In the genomic region with DNA sequence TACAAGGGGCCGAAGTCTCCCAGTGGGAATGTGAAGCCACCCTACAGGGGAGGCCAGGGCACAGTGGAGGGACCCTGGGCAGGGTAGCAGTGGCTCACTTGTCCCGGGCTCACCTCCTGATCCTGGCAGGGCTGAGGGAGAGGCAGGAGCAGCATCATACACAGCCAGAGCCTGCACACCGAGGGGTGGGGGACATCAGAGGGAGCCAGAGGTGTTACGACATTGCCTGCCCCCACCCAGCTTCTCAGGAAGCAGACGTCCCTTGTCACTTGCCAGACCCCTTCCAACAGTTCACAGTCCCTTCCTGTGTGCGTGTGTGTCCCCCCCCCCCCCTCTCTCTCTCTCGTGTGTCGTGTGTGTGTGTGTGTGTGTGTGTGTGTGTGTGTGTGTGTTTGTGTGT, we compare ENCODE assay signal across 19 mouse cellular contexts. TPM values are rescaled to one million over a fixed set of nuclear protein-coding genes. Genes with fewer than 3 reads are reported as not detected.
DNase-seq lines count a peak whose midpoint lies in the region; ATAC-seq lines count a peak whose summit lies in the region.
"Had no signal": no experiment of that assay in that cellular context is flagged by ENCODE, and none has a peak within 500 bp of the region (broad histone marks: within the 10 kb centered on the region; RNA-seq: fewer than 3 reads in every experiment).

No protein-coding gene starts in this region.

- intact Hi-C loops in heart, postnatal 10 days (cut with DNase I): loop anchor here (5.0 kb wide), 2 partner anchors 47 to 132 kb away; a partner anchor contains a TSS

- no peak overlapping the region for H3K4me2 ChIP-seq in heart, embryonic 14.5 days (ENCODE audit: low read length)
- H3K4me2 ChIP-seq: embryonic facial prominence, embryonic 12.5 days; hindbrain, embryonic 12.5 days; intestine, embryonic 15.5 days had no signal

- H3K27ac ChIP-seq in heart, embryonic 14.5 days (replicated peaks in 1 of 2; ENCODE audit: control insufficient read depth in 1 of 2, insufficient read depth in 1 of 2, low read depth in 2 of 2, low read length in 2 of 2): no peak overlapping the region; a peak in 1 of 4 replicates
- H3K27ac ChIP-seq: embryonic facial prominence, embryonic 12.5 days; hindbrain, embryonic 12.5 days; intestine, embryonic 15.5 days; layer of hippocampus, adult 2 months had no signal

- peak overlapping the region; percentile 38 for H3K4me3 ChIP-seq in megakaryocyte, embryonic 14.5 days (replicated peaks)
- no peak overlapping the region for H3K4me3 ChIP-seq in heart, embryonic 14.5 days (ENCODE audit: control insufficient read depth in 1 of 2, insufficient read depth in 1 of 2, low read depth in 1 of 2, low read length in 2 of 2)
- H3K4me3 ChIP-seq: embryonic facial prominence, embryonic 12.5 days; hindbrain, embryonic 12.5 days; intestine, embryonic 15.5 days; layer of hippocampus, adult 2 months had no signal

- H3K36me3 ChIP-seq in megakaryocyte, embryonic 14.5 days (replicated peaks; ENCODE audit: low read length): peaks cover 22% of the 10 kb centered on the region
- H3K36me3 ChIP-seq in heart, embryonic 14.5 days (ENCODE audit: control insufficient read depth, insufficient read depth, low read length): no peaks in the 10 kb centered on the region
- H3K36me3 ChIP-seq: embryonic facial prominence, embryonic 12.5 days; hindbrain, embryonic 12.5 days; intestine, embryonic 15.5 days had no signal

- DNase-seq in heart, adult 18-20 months: peak; percentile 42 to 61
- no peak for DNase-seq in heart, postnatal 10 days
- peak; percentile 14 for DNase-seq in naive thymus-derived CD4-positive, alpha-beta T cell, adult 2 months (ENCODE audit: low read depth)
- no peak for DNase-seq in ovary, postnatal 10 days (ENCODE audit: low spot score)
- DNase-seq in kidney, adult 11 months: no peak
- DNase-seq: cerebellum, adult 11 months; cerebellum, postnatal 36 days; forebrain, postnatal 0 days; gastrocnemius, postnatal 14 days; lung, adult 2 months; thymus, postnatal 25 days had no signal

- peaks cover 70% of the 10 kb centered on the region for H3K4me1 ChIP-seq in megakaryocyte, embryonic 14.5 days
- peaks cover 45 to 67% of the 10 kb centered on the region in 2 experiments for H3K4me1 ChIP-seq in heart, embryonic 14.5 days (ENCODE audit: control insufficient read depth in 2 of 2, insufficient read depth in 2 of 2, low read length in 2 of 2)

- WGBS in heart, embryonic 14.5 days: 34% methylated on average over 6 of the region's 8 CpGs

- H3K27me3 ChIP-seq in megakaryocyte, embryonic 14.5 days (replicated peaks): peaks cover 23% of the 10 kb centered on the region
- H3K27me3 ChIP-seq in heart, embryonic 14.5 days (ENCODE audit: control insufficient read depth, insufficient read depth, low read length): no peaks in the 10 kb centered on the region
- H3K27me3 ChIP-seq: embryonic facial prominence, embryonic 12.5 days; intestine, embryonic 15.5 days had no signal

- ATAC-seq in megakaryocyte, adult 5-6 weeks (ENCODE audit: poor library complexity, severe bottlenecking): no peak
- no peak for ATAC-seq in heart, embryonic 14.5 days (ENCODE audit: insufficient number of reproducible peaks, insufficient read depth, low FRiP score, low read depth)
- ATAC-seq: forebrain, postnatal 0 days; intestine, embryonic 15.5 days had no signal

- no peaks in the 10 kb centered on the region for H3K9me3 ChIP-seq in megakaryocyte, embryonic 14.5 days
- H3K9me3 ChIP-seq in heart, embryonic 14.5 days (ENCODE audit: control insufficient read depth, low read length): no peaks in the 10 kb centered on the region
- H3K9me3 ChIP-seq: embryonic facial prominence, embryonic 12.5 days; G1E; hindbrain, embryonic 12.5 days; intestine, embryonic 15.5 days had no signal

- 0 out of 2 replicates have a peak overlapping the region, but pooled peaks have one; percentile 8 for H3K9ac ChIP-seq in heart, embryonic 14.5 days (ENCODE audit: low read length)
- H3K9ac ChIP-seq: forebrain, postnatal 0 days; hindbrain, embryonic 12.5 days; intestine, embryonic 15.5 days had no signal

RNA-seq across cellular contexts. Expression of a gene that starts 2.9 kb away (rescaled TPM):
- total RNA-seq in heart, adult 18-20 months (2021): 10 to 100 TPM; 39.1 to 40.6 TPM
- total RNA-seq in heart, postnatal 10 days (2021): 10 to 100 TPM; 32.2 to 37.4 TPM
- polyA plus RNA-seq in megakaryocyte, embryonic 14.5 days (2012; ENCODE audit: insufficient read depth, low replicate concordance): 0.83 TPM in 1 of 2 replicates, not detected in the other
- total RNA-seq in megakaryocyte, adult 5-6 weeks (2015): 0.85 and 1.3 TPM in 2 replicates
- 0.59 and 0.77 TPM in 2 replicates for total RNA-seq in megakaryocyte, adult 5-6 weeks (2017)
- polyA plus RNA-seq in heart, embryonic 14.5 days (2014; fragmentation: Nextera tagmentation; extraction: Ambion mirVana): 6.3 and 7.0 TPM in 2 replicates
- polyA plus RNA-seq: G1E had no signal

RNA-seq across cellular contexts. Expression of a gene that starts 26.3 kb away (rescaled TPM):
- total RNA-seq in heart, adult 18-20 months (2021): 100 to 1,000 TPM; 159 to 167 TPM
- 100 to 1,000 TPM; 147 to 161 TPM for total RNA-seq in heart, postnatal 10 days (2021)
- 222 and 245 TPM in 2 replicates for polyA plus RNA-seq in megakaryocyte, embryonic 14.5 days (2012; ENCODE audit: insufficient read depth, low replicate concordance)
- total RNA-seq in megakaryocyte, adult 5-6 weeks (2015): 440 and 463 TPM in 2 replicates
- 327 and 343 TPM in 2 replicates for total RNA-seq in megakaryocyte, adult 5-6 weeks (2017)
- 54.3 and 57.2 TPM in 2 replicates for polyA plus RNA-seq in heart, embryonic 14.5 days (2014; fragmentation: Nextera tagmentation; extraction: Ambion mirVana)

RNA-seq across cellular contexts. Expression of a gene that starts 54.5 kb away (rescaled TPM):
- total RNA-seq in heart, adult 18-20 months (2021): 10 to 100 TPM; 46.4 to 52.7 TPM
- total RNA-seq in heart, postnatal 10 days (2021): 10 to 100 TPM; 49.2 to 59.2 TPM
- polyA plus RNA-seq in megakaryocyte, embryonic 14.5 days (2012; ENCODE audit: insufficient read depth, low replicate concordance): 274 and 549 TPM in 2 replicates
- 3.6 and 7.3 TPM in 2 replicates for total RNA-seq in megakaryocyte, adult 5-6 weeks (2015)
- 1.0 and 1.9 TPM in 2 replicates for total RNA-seq in megakaryocyte, adult 5-6 weeks (2017)
- 62.7 and 66.1 TPM in 2 replicates for polyA plus RNA-seq in heart, embryonic 14.5 days (2014; fragmentation: Nextera tagmentation; extraction: Ambion mirVana)

Comparison
In these comparisons a context has a peak if more than half of its experiments do, and no peak if none do; other contexts are left out.
1. DNase-seq: peak in heart, adult 18-20 months (2 of 2) and naive thymus-derived CD4-positive, alpha-beta T cell, adult 2 months (single experiment); none in heart, postnatal 10 days (0 of 2), ovary, postnatal 10 days (single experiment) and kidney, adult 11 months (single experiment).
2. RNA of a gene that starts 2.9 kb away (total RNA-seq): 39.1 to 40.6 TPM in heart, adult 18-20 months and 32.2 to 37.4 TPM in heart, postnatal 10 days; 0.59 to 1.3 TPM in megakaryocyte, adult 5-6 weeks; every median in the first group is over 10 times any median in the second.
3. RNA of a gene that starts 54.5 kb away (total RNA-seq): 49.2 to 59.2 TPM in heart, postnatal 10 days and 46.4 to 52.7 TPM in heart, adult 18-20 months; 1.0 to 7.3 TPM in megakaryocyte, adult 5-6 weeks; every median in the first group is over 4 times any median in the second.